Mouse (Mus musculus) megakaryocyte, embryonic 14.5 days (primary cell): Measurements from ENCODE around the gene Ddx60.

Source experiments
- FLI1 ChIP-seq: IDR thresholded peaks from 2 replicates; pipeline ENCODE4 v1.6.1; 2012; ENCODE audit warnings: low read length, inconsistent platforms, mixed read lengths
- GATA1 ChIP-seq: IDR thresholded peaks from 3 replicates; pipeline ENCODE4 v1.6.1; 2012; ENCODE audit warnings: mixed read lengths, low read length, inconsistent platforms, borderline replicate concordance

DNA sequence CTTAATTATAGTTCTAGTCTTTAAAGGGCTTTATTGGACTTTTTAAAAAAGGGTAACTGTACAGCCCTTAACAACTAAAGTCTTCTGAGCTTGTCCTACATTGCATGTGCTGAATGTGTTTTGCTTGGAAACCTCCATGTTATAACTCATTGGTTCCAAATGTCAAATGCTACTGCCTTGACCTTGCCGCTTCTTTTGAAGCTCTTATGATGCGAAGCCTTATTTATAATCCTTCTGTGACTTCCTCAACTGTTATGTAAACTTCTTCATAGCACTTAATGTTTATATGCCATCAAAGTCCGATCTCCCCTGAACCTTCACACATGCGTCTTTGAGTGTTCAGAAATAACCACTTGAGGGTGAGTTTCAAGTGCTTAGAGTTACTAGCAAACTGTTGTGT, 57.1 kb downstream of the Ddx60 start:
- TF ChIP-seq GATA1 (no peak), FLI1 (no peak)
